Mouse (Mus musculus): Measurements from ENCODE around the gene Fam186a. TPM values are rescaled to one million over a fixed set of nuclear protein-coding genes. Genes with fewer than 3 reads are reported as not detected.

Gene Fam186a
- polyA plus RNA-seq, 1 experiment from 2014 or later, result not detected

DNA sequence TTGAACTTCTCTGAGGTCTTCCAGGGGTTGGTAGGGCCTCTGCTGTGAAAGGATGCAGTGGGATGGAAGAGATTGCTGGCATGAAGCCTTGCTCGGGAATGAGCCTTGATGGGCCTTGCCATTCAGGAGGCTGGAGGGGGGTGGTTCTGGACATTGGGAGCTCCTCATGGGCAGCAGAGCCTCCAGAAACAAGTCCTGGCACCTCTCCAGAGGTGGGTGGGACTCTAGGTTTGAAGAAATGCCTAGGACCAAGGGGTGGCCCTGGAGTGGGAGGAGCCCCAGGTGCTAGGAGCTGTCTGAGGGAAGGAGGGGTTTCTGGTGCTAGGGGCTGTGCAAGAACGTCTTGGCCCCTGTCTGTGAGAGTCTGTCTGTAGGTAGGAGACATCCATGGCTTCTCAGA lies 26.4 kb downstream of the Fam186a start:
- 44% methylated on average over 2 of the region's 2 CpGs for WGBS

DNA sequence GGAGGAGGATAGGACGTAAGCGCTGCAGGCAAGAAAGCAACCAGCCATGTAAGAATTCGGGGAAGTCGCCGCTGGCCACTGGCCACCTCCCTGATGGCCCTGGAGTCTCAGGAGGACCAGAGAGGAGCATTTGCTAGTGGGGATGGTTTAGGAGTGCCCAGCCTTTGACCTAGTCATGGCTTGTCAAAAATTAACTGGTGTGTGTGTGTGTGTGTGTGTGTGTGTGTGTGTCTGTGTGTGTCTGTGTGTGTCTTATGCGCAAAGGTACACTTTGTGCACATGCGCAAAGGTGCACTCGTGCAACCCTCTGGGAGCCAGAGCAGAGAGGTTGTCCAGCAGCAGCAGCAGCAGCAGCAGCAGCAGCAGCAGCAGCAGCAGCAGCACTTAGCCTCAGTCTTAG lies 29.0 kb downstream of the Fam186a start:
- H3K9me3 ChIP-seq (replicated peaks; ENCODE audit: control insufficient read depth, low read length, poor library complexity, severe bottlenecking), result no peaks in the 10 kb centered on the region
- H3K27ac ChIP-seq (ENCODE audit: low read length), result no peak overlapping the region
- 88% methylated on average over 8 of the region's 8 CpGs for WGBS
- no peak overlapping the region for H3K9ac ChIP-seq (ENCODE audit: low read depth, low read length)
- H3K4me2 ChIP-seq (ENCODE audit: low read length), result no peak overlapping the region
- H3K4me3 ChIP-seq (ENCODE audit: low read depth, low read length), result no peak overlapping the region
- ATAC-seq, result no peak
- H3K27me3 ChIP-seq (ENCODE audit: control insufficient read depth, insufficient read depth, low read depth, low read length), result no peaks in the 10 kb centered on the region
- H3K36me3 ChIP-seq (ENCODE audit: control insufficient read depth, insufficient read depth, low read length), result no peaks in the 10 kb centered on the region
- no peaks in the 10 kb centered on the region for H3K4me1 ChIP-seq (ENCODE audit: control insufficient read depth, insufficient read depth, low read length)

More for the DNA sequence above, 26.4 kb downstream of the Fam186a start:
- Histone ChIP-seq H3K27me3 (ENCODE audit: control insufficient read depth, insufficient read depth, low read depth, low read length) (no peaks in the 10 kb centered on the region), H3K36me3 (ENCODE audit: control insufficient read depth, insufficient read depth, low read length) (no peaks in the 10 kb centered on the region), H3K4me2 (ENCODE audit: low read length) (no peak overlapping the region), H3K4me1 (ENCODE audit: control insufficient read depth, insufficient read depth, low read length) (no peaks in the 10 kb centered on the region), H3K27ac (ENCODE audit: low read length) (no peak overlapping the region), H3K9ac (ENCODE audit: low read depth, low read length) (no peak overlapping the region), H3K9me3 (replicated peaks; ENCODE audit: control insufficient read depth, low read length, poor library complexity, severe bottlenecking) (no peaks in the 10 kb centered on the region), H3K4me3 (ENCODE audit: low read depth, low read length) (no peak overlapping the region)
- no peak for ATAC-seq

DNA sequence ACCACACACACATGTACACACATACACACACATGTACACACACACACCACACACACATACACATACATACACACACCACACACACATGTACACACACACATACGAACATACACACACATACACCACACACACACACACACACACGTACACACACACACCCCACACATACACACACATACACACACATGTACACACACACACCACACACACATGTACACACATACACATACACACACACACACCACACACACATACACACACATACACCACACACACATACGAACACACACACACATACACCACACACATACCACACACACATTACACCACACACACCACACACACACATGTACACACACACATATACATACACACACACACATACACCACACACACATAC lies 30.2 kb downstream of the Fam186a start:
- Histone ChIP-seq H3K27me3 (ENCODE audit: control insufficient read depth, insufficient read depth, low read depth, low read length) (no peaks in the 10 kb centered on the region), H3K4me2 (ENCODE audit: low read length) (no peak overlapping the region), H3K4me1 (ENCODE audit: control insufficient read depth, insufficient read depth, low read length) (no peaks in the 10 kb centered on the region), H3K36me3 (ENCODE audit: control insufficient read depth, insufficient read depth, low read length) (no peaks in the 10 kb centered on the region), H3K27ac (ENCODE audit: low read length) (no peak overlapping the region), H3K9ac (ENCODE audit: low read depth, low read length) (no peak overlapping the region), H3K9me3 (replicated peaks; ENCODE audit: control insufficient read depth, low read length, poor library complexity, severe bottlenecking) (no peaks in the 10 kb centered on the region), H3K4me3 (ENCODE audit: low read depth, low read length) (no peak overlapping the region)
- ATAC-seq, result no peak
- WGBS, result 89% methylated on average over 3 of the region's 3 CpGs

DNA sequence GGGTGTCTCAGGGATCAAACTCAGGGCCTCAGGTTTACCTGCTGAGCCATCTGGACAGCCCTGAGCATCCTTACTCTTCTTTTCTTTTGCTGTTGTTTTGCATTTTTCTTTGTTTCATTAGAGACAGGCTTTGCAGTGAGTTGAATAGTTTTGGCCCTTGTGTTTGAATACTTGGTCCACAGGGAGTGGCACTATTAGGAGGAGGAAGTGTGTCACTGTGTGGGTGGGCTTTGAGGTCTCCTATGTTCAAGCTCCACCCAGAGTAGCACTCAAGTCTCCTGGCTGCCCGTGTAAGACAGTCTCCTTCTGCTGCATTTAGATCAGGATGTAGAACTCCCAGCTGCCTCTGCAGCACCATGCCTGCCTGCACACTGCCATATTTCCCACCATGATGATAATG lies 32.4 kb downstream of the Fam186a start:
- Histone ChIP-seq H3K36me3 (ENCODE audit: control insufficient read depth, insufficient read depth, low read length) (no peaks in the 10 kb centered on the region), H3K4me1 (ENCODE audit: control insufficient read depth, insufficient read depth, low read length) (no peaks in the 10 kb centered on the region), H3K9ac (ENCODE audit: low read depth, low read length) (no peak overlapping the region), H3K4me3 (ENCODE audit: low read depth, low read length) (no peak overlapping the region), H3K27me3 (ENCODE audit: control insufficient read depth, insufficient read depth, low read depth, low read length) (no peaks in the 10 kb centered on the region), H3K4me2 (ENCODE audit: low read length) (no peak overlapping the region), H3K9me3 (replicated peaks; ENCODE audit: control insufficient read depth, low read length, poor library complexity, severe bottlenecking) (no peaks in the 10 kb centered on the region), H3K27ac (ENCODE audit: low read length) (no peak overlapping the region)
- WGBS, result 41% methylated on average over 1 of the region's 1 CpGs
- ATAC-seq, result no peak

- H3K9ac ChIP-seq (ENCODE audit: low read depth, low read length), result no peak overlapping the region
- H3K36me3 ChIP-seq (ENCODE audit: control insufficient read depth, insufficient read depth, low read length), result no peaks in the 10 kb centered on the region
- H3K4me2 ChIP-seq (ENCODE audit: low read length), result no peak overlapping the region
- H3K27me3 ChIP-seq (ENCODE audit: control insufficient read depth, insufficient read depth, low read depth, low read length), result no peaks in the 10 kb centered on the region
- no peak for ATAC-seq
- no peak overlapping the region for H3K4me3 ChIP-seq (ENCODE audit: low read depth, low read length)
- WGBS, result 85% methylated on average over 8 of the region's 8 CpGs
- H3K27ac ChIP-seq (ENCODE audit: low read length), result no peak overlapping the region
- no peaks in the 10 kb centered on the region for H3K9me3 ChIP-seq (replicated peaks; ENCODE audit: control insufficient read depth, low read length, poor library complexity, severe bottlenecking)
- no peaks in the 10 kb centered on the region for H3K4me1 ChIP-seq (ENCODE audit: control insufficient read depth, insufficient read depth, low read length)
Observed at GRCm38 (mm10) chr15:99931231-99931630, 35.6 kb downstream of the Fam186a start.

GRCm38 (mm10) chr15:99919601-99920158 lies 47.2 kb downstream of the Fam186a start:
- H3K4me2 ChIP-seq (ENCODE audit: low read length), result no peak overlapping the region
- H3K27ac ChIP-seq (ENCODE audit: low read length), result no peak overlapping the region
- ATAC-seq, result no peak
- no peaks in the 10 kb centered on the region for H3K27me3 ChIP-seq (ENCODE audit: control insufficient read depth, insufficient read depth, low read depth, low read length)
- 85% methylated on average over 15 of the region's 15 CpGs for WGBS
- H3K36me3 ChIP-seq (ENCODE audit: control insufficient read depth, insufficient read depth, low read length), result no peaks in the 10 kb centered on the region
- no peaks in the 10 kb centered on the region for H3K4me1 ChIP-seq (ENCODE audit: control insufficient read depth, insufficient read depth, low read length)
- no peak overlapping the region for H3K9ac ChIP-seq (ENCODE audit: low read depth, low read length)
- no peak overlapping the region for H3K4me3 ChIP-seq (ENCODE audit: low read depth, low read length)
- H3K9me3 ChIP-seq (replicated peaks; ENCODE audit: control insufficient read depth, low read length, poor library complexity, severe bottlenecking), result no peaks in the 10 kb centered on the region

- Histone ChIP-seq H3K36me3 (ENCODE audit: control insufficient read depth, insufficient read depth, low read length) (no peaks in the 10 kb centered on the region), H3K9ac (ENCODE audit: low read depth, low read length) (no peak overlapping the region), H3K4me1 (ENCODE audit: control insufficient read depth, insufficient read depth, low read length) (no peaks in the 10 kb centered on the region), H3K4me2 (ENCODE audit: low read length) (no peak overlapping the region), H3K9me3 (replicated peaks; ENCODE audit: control insufficient read depth, low read length, poor library complexity, severe bottlenecking) (no peaks in the 10 kb centered on the region), H3K4me3 (ENCODE audit: low read depth, low read length) (no peak overlapping the region), H3K27me3 (ENCODE audit: control insufficient read depth, insufficient read depth, low read depth, low read length) (no peaks in the 10 kb centered on the region), H3K27ac (ENCODE audit: low read length) (no peak overlapping the region)
- no peak for ATAC-seq
- 88% methylated on average over 3 of the region's 3 CpGs for WGBS
Observed at GRCm38 (mm10) chr15:99917264-99917663, 49.6 kb downstream of the Fam186a start.

GRCm38 (mm10) chr15:99914613-99915012 lies 52.2 kb downstream of the Fam186a start:
- Histone ChIP-seq H3K9me3 (replicated peaks; ENCODE audit: control insufficient read depth, low read length, poor library complexity, severe bottlenecking) (no peaks in the 10 kb centered on the region), H3K4me2 (ENCODE audit: low read length) (no peak overlapping the region), H3K27ac (ENCODE audit: low read length) (no peak overlapping the region), H3K9ac (ENCODE audit: low read depth, low read length) (no peak overlapping the region), H3K4me3 (ENCODE audit: low read depth, low read length) (no peak overlapping the region), H3K27me3 (ENCODE audit: control insufficient read depth, insufficient read depth, low read depth, low read length) (no peaks in the 10 kb centered on the region), H3K4me1 (ENCODE audit: control insufficient read depth, insufficient read depth, low read length) (no peaks in the 10 kb centered on the region), H3K36me3 (ENCODE audit: control insufficient read depth, insufficient read depth, low read length) (no peaks in the 10 kb centered on the region)
- ATAC-seq, result no peak
- 78% methylated on average over 5 of the region's 5 CpGs for WGBS

GRCm38 (mm10) chr15:99911785-99912184 lies 55.1 kb downstream of the Fam186a start:
- Histone ChIP-seq H3K4me3 (ENCODE audit: low read depth, low read length) (no peak overlapping the region), H3K27ac (ENCODE audit: low read length) (no peak overlapping the region), H3K4me1 (ENCODE audit: control insufficient read depth, insufficient read depth, low read length) (no peaks in the 10 kb centered on the region), H3K9me3 (replicated peaks; ENCODE audit: control insufficient read depth, low read length, poor library complexity, severe bottlenecking) (no peaks in the 10 kb centered on the region), H3K36me3 (ENCODE audit: control insufficient read depth, insufficient read depth, low read length) (no peaks in the 10 kb centered on the region), H3K9ac (ENCODE audit: low read depth, low read length) (no peak overlapping the region), H3K27me3 (ENCODE audit: control insufficient read depth, insufficient read depth, low read depth, low read length) (no peaks in the 10 kb centered on the region), H3K4me2 (ENCODE audit: low read length) (no peak overlapping the region)
- WGBS, result 95% methylated on average over 4 of the region's 4 CpGs
- no peak for ATAC-seq
